ENCODE assay signal across 8 mouse cellular contexts in genomic region chr17:35978811-35979400, GRCm38 (mm10). TPM values are rescaled to one million over a fixed set of nuclear protein-coding genes. Genes with fewer than 3 reads are reported as not detected.
DNase-seq lines count a peak whose midpoint lies in the region; ATAC-seq and TF ChIP-seq lines count a peak whose summit lies in the region.

No protein-coding gene starts in this region.

- DNase-seq in kidney, postnatal 0 days (ENCODE audit: low spot score) = peak; percentile 91
- DNase-seq in kidney, postnatal 25 days = no peak
- DNase-seq in hindlimb bud, embryonic 11.5 days (ENCODE audit: extremely low spot score, low read depth, low spot score) = peak; percentile 33
- DNase-seq in retina, postnatal 1 day = peak; percentile 95
- no peak for DNase-seq in spleen, postnatal 14 days (ENCODE audit: low spot score in 2 of 2)

- peaks cover 16% of the 10 kb centered on the region for H3K36me3 ChIP-seq in kidney, postnatal 0 days (ENCODE audit: insufficient read depth, low read length)
- H3K36me3 ChIP-seq in erythroblast, embryonic 14.5 days (ENCODE audit: control insufficient read depth) = peaks cover 16% of the 10 kb centered on the region
- H3K36me3 ChIP-seq in liver, embryonic 16.5 days (ENCODE audit: control insufficient read depth, insufficient read depth) = peaks cover 5% of the 10 kb centered on the region; the same call in 1 of the 2 replicates

- ATAC-seq in kidney, postnatal 0 days (replicated peaks; ENCODE audit: low FRiP score, low read depth) = peak; percentile 73
- ATAC-seq in activated CD4-positive, CD25-positive, alpha-beta regulatory T cell, adult 4 months = peak; percentile 10
- ATAC-seq in liver, embryonic 16.5 days (ENCODE audit: low read depth) = peak; percentile 28; the same call in 1 of the 2 replicates

- H3K9me3 ChIP-seq in kidney, postnatal 0 days (replicated peaks; ENCODE audit: low read length) = no peaks in the 10 kb centered on the region
- no peaks in the 10 kb centered on the region for H3K9me3 ChIP-seq in erythroblast, embryonic 14.5 days (ENCODE audit: control insufficient read depth, low read length)
- no peaks in the 10 kb centered on the region for H3K9me3 ChIP-seq in liver, embryonic 16.5 days (replicated peaks; ENCODE audit: control insufficient read depth, low read length)

- no peaks in the 10 kb centered on the region for H3K27me3 ChIP-seq in kidney, postnatal 0 days (ENCODE audit: insufficient read depth, low read length)
- peaks cover 6% of the 10 kb centered on the region for H3K27me3 ChIP-seq in erythroblast, embryonic 14.5 days (ENCODE audit: control insufficient read depth)
- H3K27me3 ChIP-seq in liver, embryonic 16.5 days (ENCODE audit: control insufficient read depth, insufficient read depth, low read depth, low read length) = no peaks in the 10 kb centered on the region

- H3K9ac ChIP-seq in kidney, postnatal 0 days (ENCODE audit: low read depth, low read length) = peak overlapping the region; percentile 71
- peak overlapping the region; percentile 81 for H3K9ac ChIP-seq in liver, embryonic 16.5 days (ENCODE audit: low read depth, low read length)

- no peak for TF ChIP-seq CTCF in kidney, postnatal 0 days (IDR thresholded peaks at IDR 0.05; ENCODE audit: low read depth)

- H3K4me3 ChIP-seq in kidney, postnatal 0 days (replicated peaks; ENCODE audit: low read depth, low read length) = peak overlapping the region; percentile 95
- H3K4me3 ChIP-seq in erythroblast, embryonic 14.5 days (replicated peaks) = peak overlapping the region; percentile 85
- H3K4me3 ChIP-seq in liver, embryonic 16.5 days (ENCODE audit: low read depth, low read length) = peak overlapping the region; percentile 89

- under 1% methylated on average over 41 of the region's 41 CpGs for WGBS in kidney, postnatal 0 days
- WGBS in liver, embryonic 16.5 days (ENCODE audit: insufficient replicate concordance) = under 1% methylated on average over 41 of the region's 41 CpGs

- H3K4me1 ChIP-seq in kidney, postnatal 0 days (replicated peaks; ENCODE audit: insufficient read depth, low read length) = peaks cover 12% of the 10 kb centered on the region; the same call in 1 of the 2 replicates
- H3K4me1 ChIP-seq in erythroblast, embryonic 14.5 days (ENCODE audit: control insufficient read depth) = peaks cover 32% of the 10 kb centered on the region
- H3K4me1 ChIP-seq in liver, embryonic 16.5 days (ENCODE audit: control insufficient read depth, low read depth, low read length) = peaks cover 17% of the 10 kb centered on the region

- peak overlapping the region; percentile 84 for H3K4me2 ChIP-seq in kidney, postnatal 0 days (ENCODE audit: low read length)
- peak overlapping the region; percentile 98 for H3K4me2 ChIP-seq in liver, embryonic 16.5 days (ENCODE audit: low read depth, low read length)

- peak overlapping the region; percentile 97 for H3K27ac ChIP-seq in kidney, postnatal 0 days
- peak overlapping the region; percentile 86 for H3K27ac ChIP-seq in liver, embryonic 16.5 days (ENCODE audit: low read length)

RNA-seq across cellular contexts. Expression of gene Gnl1, which starts 0.7 kb away (rescaled TPM):
- 38.2 and 43.7 TPM in 2 replicates for polyA plus RNA-seq in kidney, postnatal 0 days (2015; fragmentation: Nextera tagmentation; extraction: Ambion mirVana)
- 1 to 10 TPM; 8.1 to 9.2 TPM for polyA plus RNA-seq in activated CD4-positive, CD25-positive, alpha-beta regulatory T cell, adult 4 months (2017; shearing (Covaris generic))
- 1.5 and 1.9 TPM in 2 replicates for polyA plus RNA-seq in erythroblast, embryonic 14.5 days (2012)
- 8.8 and 8.9 TPM in 2 replicates for polyA plus RNA-seq in liver, embryonic 16.5 days (2015; fragmentation: Nextera tagmentation; extraction: Ambion mirVana)

RNA-seq across cellular contexts. Expression of gene Prr3, which starts 1.1 kb away (rescaled TPM):
- polyA plus RNA-seq in kidney, postnatal 0 days (2015; fragmentation: Nextera tagmentation; extraction: Ambion mirVana) = 27.9 and 29.3 TPM in 2 replicates
- polyA plus RNA-seq in activated CD4-positive, CD25-positive, alpha-beta regulatory T cell, adult 4 months (2017; shearing (Covaris generic)) = 10 to 100 TPM; 13.6 to 17.6 TPM
- polyA plus RNA-seq in erythroblast, embryonic 14.5 days (2012) = 0.18 and 0.30 TPM in 2 replicates
- polyA plus RNA-seq in liver, embryonic 16.5 days (2015; fragmentation: Nextera tagmentation; extraction: Ambion mirVana) = 5.5 and 5.9 TPM in 2 replicates

RNA-seq across cellular contexts. Expression of gene Abcf1, which starts 9.3 kb away (rescaled TPM):
- 78.6 and 90.2 TPM in 2 replicates for polyA plus RNA-seq in kidney, postnatal 0 days (2015; fragmentation: Nextera tagmentation; extraction: Ambion mirVana)
- polyA plus RNA-seq in activated CD4-positive, CD25-positive, alpha-beta regulatory T cell, adult 4 months (2017; shearing (Covaris generic)) = 100 to 1,000 TPM in 1 of 2 experiments, 10 to 100 TPM in 1; 99.6 to 137 TPM
- 14.0 and 24.6 TPM in 2 replicates for polyA plus RNA-seq in erythroblast, embryonic 14.5 days (2012)
- polyA plus RNA-seq in liver, embryonic 16.5 days (2015; fragmentation: Nextera tagmentation; extraction: Ambion mirVana) = 42.4 and 43.9 TPM in 2 replicates

RNA-seq across cellular contexts. Expression of gene H2-T24, which starts 41.5 kb away (rescaled TPM):
- 1.3 and 1.7 TPM in 2 replicates for polyA plus RNA-seq in kidney, postnatal 0 days (2015; fragmentation: Nextera tagmentation; extraction: Ambion mirVana)
- polyA plus RNA-seq in activated CD4-positive, CD25-positive, alpha-beta regulatory T cell, adult 4 months (2017; shearing (Covaris generic)) = 10 to 100 TPM; 36.4 to 43.7 TPM
- 0.91 and 0.98 TPM in 2 replicates for polyA plus RNA-seq in erythroblast, embryonic 14.5 days (2012)
- 6.6 and 7.9 TPM in 2 replicates for polyA plus RNA-seq in liver, embryonic 16.5 days (2015; fragmentation: Nextera tagmentation; extraction: Ambion mirVana)

RNA-seq across cellular contexts. Expression of gene H2-T23, which starts 53.7 kb away (rescaled TPM):
- 14.2 and 16.1 TPM in 2 replicates for polyA plus RNA-seq in kidney, postnatal 0 days (2015; fragmentation: Nextera tagmentation; extraction: Ambion mirVana)
- 1,000 to 10,000 TPM in 1 of 2 experiments, 100 to 1,000 TPM in 1; 679 to 1,228 TPM for polyA plus RNA-seq in activated CD4-positive, CD25-positive, alpha-beta regulatory T cell, adult 4 months (2017; shearing (Covaris generic))
- 3.7 and 5.0 TPM in 2 replicates for polyA plus RNA-seq in erythroblast, embryonic 14.5 days (2012)
- polyA plus RNA-seq in liver, embryonic 16.5 days (2015; fragmentation: Nextera tagmentation; extraction: Ambion mirVana) = 69.6 and 73.5 TPM in 2 replicates

Comparison
In these comparisons a context has a peak if more than half of its experiments do, and no peak if none do; other contexts are left out.
1. DNase-seq: peak in kidney, postnatal 0 days (single experiment), hindlimb bud, embryonic 11.5 days (single experiment) and retina, postnatal 1 day (single experiment); none in kidney, postnatal 25 days (0 of 2) and spleen, postnatal 14 days (0 of 2).
2. ATAC-seq: peak in every context shown above with its lines; median percentile 73 in kidney, postnatal 0 days; 28 in liver, embryonic 16.5 days; 10 in activated CD4-positive, CD25-positive, alpha-beta regulatory T cell, adult 4 months.
3. Peak in every context shown above with its lines, with median percentiles within 50 percentile points of each other: H3K4me3 ChIP-seq.